Mouse (Mus musculus) olfactory bulb, adult 2 months (tissue): ENCODE measurements around the gene Kcnk16. TPM values are rescaled to one million over a fixed set of nuclear protein-coding genes. Genes with fewer than 3 reads are reported as not detected.

Experiments
- H3K27ac ChIP-seq: fragments of 200-500 bp; 2 replicates; pipeline ENCODE4 v1.5.1; 2012; ENCODE audit warnings: low read depth, low read length; ENCODE audit not compliant: insufficient read depth
- H3K4me1 ChIP-seq: fragments of 200-500 bp; 2 replicates; pipeline ENCODE4 v1.6.1; 2012; ENCODE audit warnings: low read length; ENCODE audit not compliant: control insufficient read depth, insufficient read depth
- H3K4me3 ChIP-seq: fragments of 200-500 bp; 2 replicates; pipeline ENCODE4 v1.5.1; 2012; ENCODE audit warnings: mild to moderate bottlenecking, low read depth, low read length, moderate library complexity; ENCODE audit not compliant: insufficient read depth
- CTCF ChIP-seq: fragments of 200-500 bp; IDR thresholded peaks from 2 replicates; pipeline ENCODE4 v1.5.1; 2012; ENCODE audit warnings: low read depth, mild to moderate bottlenecking, low read length, moderate library complexity; ENCODE audit not compliant: insufficient read depth
- POLR2A ChIP-seq: fragments of 200-500 bp; IDR thresholded peaks from 2 replicates; pipeline ENCODE4 v1.6.1; 2012; ENCODE audit warnings: mild to moderate bottlenecking, low read depth, low read length, moderate library complexity; ENCODE audit not compliant: insufficient read depth
- WGBS: fragments of 180-500 bp; shearing (Covaris S2); methylation state at CpG from one replicate; pipeline ENCODE4 v1.1.7; 2018; 5-methylcytosine and 5-hydroxymethylcytosine counted together
- polyA plus RNA-seq: library from polyadenylated mRNA; stranded (reverse); fragments of >200 nt; gene quantifications from 2 replicates; pipeline ENCODE4 v1.2.4, GENCODE M21; 2012; ENCODE audit warnings: low replicate concordance; ENCODE audit not compliant: missing spikeins, insufficient read depth, insufficient read length

Gene Kcnk16
- polyA plus RNA-seq, 1 experiment: not detected

GRCm38 (mm10) chr14:20242454-20242853, 26.5 kb downstream of the Kcnk16 start:
- no peak for TF ChIP-seq POLR2A
- Histone ChIP-seq H3K27ac (no peak overlapping the region), H3K4me3 (no peak overlapping the region), H3K4me1 (no peaks in the 10 kb centered on the region)
- WGBS: 86% methylated on average over 8 of the region's 8 CpGs

GRCm38 (mm10) chr14:20234403-20234802, 34.6 kb downstream of the Kcnk16 start:
- H3K27ac ChIP-seq: no peak overlapping the region
- peaks cover 5% of the 10 kb centered on the region for H3K4me1 ChIP-seq
- H3K4me3 ChIP-seq: no peak overlapping the region
- TF ChIP-seq CTCF: no peak
- TF ChIP-seq POLR2A: no peak
- WGBS: 96% methylated on average over 2 of the region's 2 CpGs

GRCm38 (mm10) chr14:20233016-20233980, 35.7 kb downstream of the Kcnk16 start:
- TF ChIP-seq POLR2A: no peak
- no peak for TF ChIP-seq CTCF
- H3K4me3 ChIP-seq: no peak overlapping the region
- H3K27ac ChIP-seq: no peak overlapping the region
- 80% methylated on average over 11 of the region's 11 CpGs for WGBS
- peaks cover 10% of the 10 kb centered on the region for H3K4me1 ChIP-seq

- TF ChIP-seq CTCF (no peak), POLR2A (no peak)
- H3K27ac ChIP-seq: no peak overlapping the region
- 85% methylated on average over 7 of the region's 7 CpGs for WGBS
- no peak overlapping the region for H3K4me3 ChIP-seq
- peaks cover 10% of the 10 kb centered on the region for H3K4me1 ChIP-seq
Measured at GRCm38 (mm10) chr14:20230063-20230491, 38.9 kb downstream of the Kcnk16 start.

GRCm38 (mm10) chr14:20229437-20229836, 39.6 kb downstream of the Kcnk16 start:
- TF ChIP-seq POLR2A: no peak
- TF ChIP-seq CTCF: no peak
- no peak overlapping the region for H3K4me3 ChIP-seq
- H3K27ac ChIP-seq: no peak overlapping the region
- H3K4me1 ChIP-seq: peaks cover 10% of the 10 kb centered on the region
- WGBS: 47% methylated on average over 6 of the region's 6 CpGs

- 79% methylated on average over 4 of the region's 4 CpGs for WGBS
- peaks cover 10% of the 10 kb centered on the region for H3K4me1 ChIP-seq
- TF ChIP-seq CTCF (no peak), POLR2A (no peak)
- H3K4me3 ChIP-seq: no peak overlapping the region
- no peak overlapping the region for H3K27ac ChIP-seq
Measured at GRCm38 (mm10) chr14:20228336-20228735, 40.7 kb downstream of the Kcnk16 start.

GRCm38 (mm10) chr14:20226982-20227381, 42.0 kb downstream of the Kcnk16 start:
- Histone ChIP-seq H3K4me3 (no peak overlapping the region), H3K4me1 (peaks cover 10% of the 10 kb centered on the region), H3K27ac (no peak overlapping the region)
- 48% methylated on average over 2 of the region's 2 CpGs for WGBS
- TF ChIP-seq CTCF (no peak), POLR2A (no peak)

GRCm38 (mm10) chr14:20226488-20226887, 42.5 kb downstream of the Kcnk16 start:
- TF ChIP-seq CTCF (no peak), POLR2A (no peak)
- Histone ChIP-seq H3K4me3 (no peak overlapping the region), H3K27ac (no peak overlapping the region), H3K4me1 (peaks cover 10% of the 10 kb centered on the region)
- WGBS: 60% methylated on average over 7 of the region's 7 CpGs

GRCm38 (mm10) chr14:20225525-20225924, 43.5 kb downstream of the Kcnk16 start:
- WGBS: 73% methylated on average over 4 of the region's 4 CpGs
- TF ChIP-seq CTCF (no peak), POLR2A (no peak)
- Histone ChIP-seq H3K27ac (no peak overlapping the region), H3K4me3 (no peak overlapping the region), H3K4me1 (peaks cover 10% of the 10 kb centered on the region)
